Mouse (Mus musculus) thymus, adult 2 months (tissue): ENCODE measurements around the gene Tedc2.

Source experiments
- CTCF ChIP-seq: fragments of 200-500 bp; IDR thresholded peaks from 2 replicates; pipeline ENCODE4 v1.5.1; 2012; ENCODE audit warnings: mild to moderate bottlenecking, control low read depth, low read length, moderate library complexity, borderline replicate concordance; ENCODE audit not compliant: control insufficient read depth, poor library complexity, insufficient read depth; ENCODE audit errors: extremely low read depth
- POLR2A ChIP-seq: fragments of 200-500 bp; IDR thresholded peaks from 2 replicates; pipeline ENCODE4 v1.6.1; 2012; ENCODE audit warnings: mild to moderate bottlenecking, low read length, control low read depth, moderate library complexity; ENCODE audit not compliant: control insufficient read depth, poor library complexity, insufficient read depth; ENCODE audit errors: extremely low read depth

GRCm38 (mm10) chr17:24192848-24193247 lies 27.8 kb downstream of the Tedc2 start:
- TF ChIP-seq CTCF (no peak), POLR2A (no peak)
